In genomic region chr15:80876231-80876630, GRCm38 (mm10) we compare ENCODE assay signal across 9 mouse cellular contexts.
A peak's percentile ranks its signal among the peaks of the same experiment; 100 is the strongest.
DNase-seq lines count a peak whose midpoint lies in the region; ATAC-seq and TF ChIP-seq lines count a peak whose summit lies in the region.
"Had no signal": no experiment of that assay in that cellular context is flagged by ENCODE, and none has a peak within 500 bp of the region (broad histone marks: within the 10 kb centered on the region; RNA-seq: fewer than 3 reads in every experiment).

No protein-coding gene starts in this region.

- no peak for ATAC-seq in stomach, postnatal 0 days (ENCODE audit: low FRiP score, low TSS enrichment)
- ATAC-seq in midbrain, embryonic 13.5 days = no peak

- H3K27ac ChIP-seq in stomach, postnatal 0 days (replicated peaks) = no peak overlapping the region
- no peak overlapping the region for H3K27ac ChIP-seq in midbrain, embryonic 13.5 days
- H3K27ac ChIP-seq: limb, embryonic 15.5 days had no signal

- H3K36me3 ChIP-seq in E14TG2a.4 (ENCODE audit: insufficient read depth, low read length) = peaks cover 40% of the 10 kb centered on the region
- peaks cover 28% of the 10 kb centered on the region for H3K36me3 ChIP-seq in stomach, postnatal 0 days (ENCODE audit: control insufficient read depth, insufficient read depth, low read length)
- peaks cover 52% of the 10 kb centered on the region for H3K36me3 ChIP-seq in midbrain, embryonic 13.5 days

- 87% methylated on average over 21 of the region's 21 CpGs for WGBS in stomach, postnatal 0 days
- WGBS in midbrain, embryonic 13.5 days = 85% methylated on average over 21 of the region's 21 CpGs

- no peaks in the 10 kb centered on the region for H3K27me3 ChIP-seq in E14TG2a.4 (ENCODE audit: insufficient read depth, low read length)
- H3K27me3 ChIP-seq in stomach, postnatal 0 days (ENCODE audit: control insufficient read depth, insufficient read depth, low read length) = no peaks in the 10 kb centered on the region
- H3K27me3 ChIP-seq in midbrain, embryonic 13.5 days = no peaks in the 10 kb centered on the region
- H3K27me3 ChIP-seq: limb, embryonic 15.5 days had no signal

- no peak overlapping the region for H3K4me2 ChIP-seq in stomach, postnatal 0 days (replicated peaks; ENCODE audit: low read depth)
- no peak overlapping the region for H3K4me2 ChIP-seq in midbrain, embryonic 13.5 days (replicated peaks)
- H3K4me2 ChIP-seq: limb, embryonic 15.5 days had no signal

- H3K9me3 ChIP-seq in E14TG2a.4 (ENCODE audit: low read length) = no peaks in the 10 kb centered on the region
- H3K9me3 ChIP-seq in stomach, postnatal 0 days (ENCODE audit: control insufficient read depth, low read length) = no peaks in the 10 kb centered on the region
- no peaks in the 10 kb centered on the region for H3K9me3 ChIP-seq in midbrain, embryonic 13.5 days
- H3K9me3 ChIP-seq: limb, embryonic 15.5 days had no signal

- peak overlapping the region; percentile 71 for H3K4me3 ChIP-seq in E14TG2a.4 (replicated peaks; ENCODE audit: low read length)
- H3K4me3 ChIP-seq in stomach, postnatal 0 days (ENCODE audit: low read depth, low read length) = no peak overlapping the region
- H3K4me3 ChIP-seq in midbrain, embryonic 13.5 days (replicated peaks) = no peak overlapping the region
- H3K4me3 ChIP-seq: limb, embryonic 15.5 days had no signal

- H3K9ac ChIP-seq in stomach, postnatal 0 days (ENCODE audit: low read length) = no peak overlapping the region
- H3K9ac ChIP-seq in midbrain, embryonic 13.5 days (replicated peaks) = no peak overlapping the region
- H3K9ac ChIP-seq: limb, embryonic 15.5 days had no signal

- H3K4me1 ChIP-seq in E14TG2a.4 (replicated peaks; ENCODE audit: low read depth, low read length) = peaks cover 22% of the 10 kb centered on the region
- no peaks in the 10 kb centered on the region for H3K4me1 ChIP-seq in stomach, postnatal 0 days (replicated peaks; ENCODE audit: control insufficient read depth, insufficient read depth)
- H3K4me1 ChIP-seq in midbrain, embryonic 13.5 days (replicated peaks) = no peaks in the 10 kb centered on the region
- H3K4me1 ChIP-seq: limb, embryonic 15.5 days had no signal

- TF ChIP-seq CTCF in E14TG2a.4 (conservative IDR thresholded peaks at IDR 0.05; ENCODE audit: low read length) = no peak
- TF ChIP-seq CTCF in stomach, postnatal 0 days (IDR thresholded peaks at IDR 0.05; ENCODE audit: low read depth) = no peak

- peak; percentile 29 for DNase-seq in gastrocnemius, adult 18-20 months (ENCODE audit: low spot score)
- no peak for DNase-seq in gastrocnemius, adult 8-10 months (ENCODE audit: low spot score in 2 of 2)
- DNase-seq in cerebellum, adult 11-12 months = peak; percentile 64
- peak; percentile 7 to 48 for DNase-seq in kidney, postnatal 25 days
- no peak for DNase-seq in stomach, postnatal 0 days (ENCODE audit: low spot score)
- DNase-seq in thymus, postnatal 25 days = no peak

- no peak for TF ChIP-seq EP300 in stomach, postnatal 0 days (optimal IDR thresholded peaks at IDR 0.05)

Comparison
In these comparisons a context has a peak if more than half of its experiments do, and no peak if none do; other contexts are left out.
1. DNase-seq: peak in gastrocnemius, adult 18-20 months (single experiment), cerebellum, adult 11-12 months (single experiment) and kidney, postnatal 25 days (2 of 2); none in gastrocnemius, adult 8-10 months (0 of 2), stomach, postnatal 0 days (single experiment) and thymus, postnatal 25 days (single experiment).